Mouse (Mus musculus) cerebellum, adult 2 months (tissue): ENCODE results near the gene Pomt1. TPM values are rescaled to one million over a fixed set of nuclear protein-coding genes. Genes with fewer than 3 reads are reported as not detected.
A peak's percentile ranks its signal among the peaks of the same experiment; 100 is the strongest.
"Not testable (repeated sequence)": the region's sequence is repeated elsewhere in the genome, so short reads cannot be mapped to it uniquely, and the experiment has no call there.

Experiments used
- DNase-seq, 2 experiments: peaks; one replicate each; pipeline ENCODE4 v3.0.0; 2021
- H3K27ac ChIP-seq: fragments of 200-500 bp; 2 replicates; pipeline ENCODE4 v1.5.1; 2012; ENCODE audit warnings: low read length, control low read depth, inconsistent platforms; ENCODE audit not compliant: insufficient read depth
- H3K27me3 ChIP-seq: fragments of 200-500 bp; 2 replicates; pipeline ENCODE4 v1.6.1; 2012; ENCODE audit warnings: inconsistent platforms, mild to moderate bottlenecking, low read length, moderate library complexity; ENCODE audit not compliant: control insufficient read depth, insufficient read depth
- H3K4me1 ChIP-seq: fragments of 200-500 bp; 2 replicates; pipeline ENCODE4 v1.6.1; 2011; ENCODE audit warnings: low read length; ENCODE audit not compliant: control insufficient read depth, insufficient read depth
- H3K4me3 ChIP-seq: fragments of 200-500 bp; replicated peaks from 2 replicates; pipeline ENCODE3; 2011; ENCODE audit warnings: mild to moderate bottlenecking, low read depth, low read length, control low read depth; ENCODE audit not compliant: insufficient read depth
- CTCF ChIP-seq: fragments of 200-500 bp; IDR thresholded peaks from 2 replicates; pipeline ENCODE4 v1.5.1; 2011; ENCODE audit warnings: low read depth, mild to moderate bottlenecking, control low read depth, low read length, moderate library complexity, borderline replicate concordance; ENCODE audit not compliant: insufficient read depth
- POLR2A ChIP-seq: fragments of 200-500 bp; IDR thresholded peaks from 2 replicates; pipeline ENCODE4 v1.6.1; 2011; ENCODE audit warnings: low read length, control low read depth, borderline replicate concordance; ENCODE audit not compliant: insufficient read depth
- WGBS: fragments of 180-500 bp; shearing (Covaris S2); methylation state at CpG from one replicate; pipeline ENCODE4 v1.1.7; 2018; 5-methylcytosine and 5-hydroxymethylcytosine counted together
- polyA plus RNA-seq: library from polyadenylated mRNA; depleted of rRNA; stranded (reverse); fragments of >200 nt; gene quantifications from 2 replicates; pipeline ENCODE4 v1.2.3, GENCODE M21; 2012

Pomt1 gene
- polyA plus RNA-seq, 1 experiment = 23.1 TPM

DNA sequence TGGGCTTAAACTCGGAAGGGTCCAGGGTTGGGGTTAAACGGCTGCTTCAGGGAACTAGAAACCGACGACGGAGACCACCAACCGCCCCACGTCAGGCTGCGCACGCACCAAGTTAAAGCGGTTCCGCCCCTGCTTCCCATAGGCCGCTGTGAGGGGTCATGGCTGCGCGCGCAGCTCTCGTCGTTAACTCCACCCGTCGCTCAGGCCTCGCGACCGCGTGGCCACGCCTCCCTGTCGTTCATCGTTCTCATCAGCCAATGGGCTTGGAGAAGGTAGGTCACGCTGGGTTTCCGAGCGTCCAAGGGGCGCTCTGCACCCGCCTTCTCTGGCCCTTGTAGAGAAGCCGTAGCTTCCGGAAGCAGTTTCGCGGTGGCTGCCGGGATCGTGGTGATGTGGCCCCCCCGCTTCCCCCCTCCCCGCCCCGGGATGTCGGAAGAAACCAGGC is 51.6 kb downstream of the Pomt1 start, which contains the start of gene Swi5:
Gene Swi5, minus strand, starts transcription at position 153 of the 445 bp plus-strand sequence.
- Histone ChIP-seq H3K4me1 (no peaks in the 10 kb centered on the region; the same call in 1 of the 2 replicates), H3K4me3 (peak within 1 kb of the TSS; percentile 78), H3K27me3 (no peaks in the 10 kb centered on the region), H3K27ac (peak within 1 kb of the TSS; percentile 15; the same call in 1 of the 2 replicates)
- TF ChIP-seq CTCF = no peak
- peak; percentile 74 for TF ChIP-seq POLR2A
- peak; percentile 96 to 99 for DNase-seq
- WGBS = under 1% methylated on average over 41 of the region's 41 CpGs

DNA sequence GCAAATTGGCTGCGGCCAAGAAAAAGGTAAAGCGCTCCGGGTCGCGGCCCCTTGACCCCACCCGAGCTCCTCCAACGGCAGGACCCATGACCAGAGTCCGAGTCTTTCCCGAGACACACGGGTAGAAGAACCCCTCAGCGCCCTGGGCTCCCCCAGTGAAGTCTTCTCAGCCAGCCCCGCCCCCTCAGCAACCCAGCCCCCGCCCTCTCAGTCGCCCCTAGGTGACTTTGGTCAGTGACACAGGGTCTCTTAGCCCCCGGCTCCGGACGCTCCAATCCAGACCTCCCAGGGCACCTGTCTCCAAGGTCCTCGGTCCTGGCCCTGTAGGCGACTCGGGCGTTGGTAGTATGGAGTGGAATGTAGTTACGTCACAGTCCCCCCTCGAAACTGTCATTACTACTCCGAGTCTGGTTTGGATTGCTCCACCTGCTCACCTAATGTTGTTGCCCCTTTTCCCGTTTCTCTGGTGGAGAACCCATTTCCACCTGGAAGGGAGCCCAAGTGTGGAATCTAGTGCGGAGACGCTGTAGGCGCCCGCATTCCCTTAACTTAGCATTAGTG is 52.1 kb downstream of the Pomt1 start:
- DNase-seq = no peak
- no peaks in the 10 kb centered on the region for H3K4me1 ChIP-seq
- H3K27ac ChIP-seq = peak overlapping the region; percentile 15; the same call in 1 of the 2 replicates
- no peaks in the 10 kb centered on the region for H3K27me3 ChIP-seq
- no peak for TF ChIP-seq CTCF
- TF ChIP-seq POLR2A = no peak
- under 1% methylated on average over 29 of the region's 29 CpGs for WGBS
- peak overlapping the region; percentile 78 for H3K4me3 ChIP-seq

DNA sequence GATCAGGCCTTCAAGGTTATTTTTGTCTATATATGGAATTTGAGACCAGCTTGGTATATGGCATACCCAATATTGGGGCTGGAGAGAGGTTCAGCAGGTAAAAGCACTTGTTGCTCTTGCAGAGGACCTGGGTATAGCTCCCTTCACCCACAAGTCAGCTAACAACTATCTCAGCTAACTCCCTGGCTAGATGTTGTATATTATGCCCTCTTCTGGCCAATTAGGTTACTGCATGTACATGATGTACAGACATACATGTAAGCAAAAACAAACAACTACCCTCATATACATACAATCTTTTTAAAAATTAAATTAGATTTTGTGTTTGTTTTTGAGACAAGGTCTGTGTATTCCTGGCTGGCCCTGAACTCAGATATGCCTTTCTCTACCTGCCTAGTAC is 53.2 kb downstream of the Pomt1 start:
- Histone ChIP-seq H3K4me3 (no peak overlapping the region), H3K27me3 (no peaks in the 10 kb centered on the region), H3K27ac (no peak overlapping the region), H3K4me1 (peaks cover 6% of the 10 kb centered on the region)
- TF ChIP-seq POLR2A (no peak), CTCF (peak; percentile 23; the same call in 1 of the 2 replicates)
- peak in 1 of 2 experiments; percentile 53 for DNase-seq

DNA sequence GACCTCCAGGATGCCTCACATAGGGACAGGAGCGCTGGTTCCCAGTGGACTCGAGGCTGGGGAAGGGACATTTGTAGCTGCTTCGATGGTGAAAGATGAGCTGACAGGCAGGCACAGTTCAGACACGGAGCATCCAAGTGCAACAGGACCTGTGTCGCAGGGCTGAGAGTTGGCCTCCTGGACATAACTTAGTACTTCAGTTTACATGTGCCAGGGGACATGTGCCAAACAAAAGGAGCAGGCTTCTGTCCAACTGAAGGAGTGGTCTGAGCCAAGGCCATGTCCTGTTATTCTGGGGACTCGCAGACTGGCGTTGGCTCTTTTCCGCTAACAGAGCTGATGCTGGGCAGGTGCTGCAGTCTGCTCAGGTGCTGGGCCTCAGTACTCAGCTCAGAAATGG is 58.0 kb downstream of the Pomt1 start:
- peak; percentile 62 to 81 for DNase-seq
- WGBS = 8% methylated on average over 8 of the region's 8 CpGs
- TF ChIP-seq POLR2A (no peak), CTCF (no peak)

DNA sequence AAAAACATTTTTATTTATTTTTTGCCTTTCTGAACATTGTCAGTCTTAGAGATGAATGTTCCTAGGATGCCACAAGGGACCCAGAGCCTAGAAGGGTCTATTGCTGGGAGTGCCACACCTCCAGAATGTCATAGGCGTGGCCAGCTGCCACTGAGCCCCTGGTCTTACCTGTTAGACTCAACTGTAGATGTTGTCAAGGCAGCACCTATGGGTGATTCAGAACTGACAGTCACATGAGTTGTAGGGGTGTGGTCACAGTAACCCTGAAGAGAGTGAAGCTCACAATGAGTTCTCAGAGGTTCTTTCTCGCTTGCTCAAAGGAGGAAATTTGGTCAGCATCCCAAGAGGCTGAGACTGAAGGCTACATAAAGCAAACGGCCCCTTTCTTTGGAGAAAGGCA is 58.9 kb downstream of the Pomt1 start:
- DNase-seq = no peak
- H3K27me3 ChIP-seq = no peaks in the 10 kb centered on the region
- H3K4me3 ChIP-seq = no peak overlapping the region
- TF ChIP-seq CTCF (no peak), POLR2A (no peak)
- H3K27ac ChIP-seq = no peak overlapping the region
- WGBS = 91% methylated on average over 3 of the region's 3 CpGs
- H3K4me1 ChIP-seq = peaks cover 12% of the 10 kb centered on the region

More for the DNA sequence above, 58.0 kb downstream of the Pomt1 start:
- no peak overlapping the region for H3K27ac ChIP-seq
- no peaks in the 10 kb centered on the region for H3K27me3 ChIP-seq
- H3K4me1 ChIP-seq = peaks cover 12% of the 10 kb centered on the region
- H3K4me3 ChIP-seq = no peak overlapping the region

DNA sequence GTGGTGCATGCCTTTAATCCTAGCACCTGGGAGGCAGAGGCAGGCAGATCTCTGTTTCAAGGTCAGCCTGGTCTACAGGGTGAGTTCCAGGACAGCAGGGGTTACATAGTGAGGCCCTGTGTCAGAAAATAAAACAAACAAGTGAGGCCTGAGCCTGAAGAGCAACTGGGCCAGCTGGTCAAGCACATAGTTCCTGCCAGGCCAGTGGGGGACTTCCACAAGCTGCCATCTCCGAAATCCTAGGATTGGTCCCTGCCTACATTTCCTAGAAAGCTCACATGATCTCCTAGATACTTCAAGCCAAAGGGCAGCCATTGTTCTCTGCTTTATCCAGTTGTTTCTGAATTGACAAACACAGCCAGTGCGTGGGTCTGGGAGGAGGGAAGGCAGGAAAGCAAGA is 59.5 kb downstream of the Pomt1 start:
- peaks cover 12% of the 10 kb centered on the region for H3K4me1 ChIP-seq
- not testable (repeated sequence) for H3K27ac ChIP-seq, H3K27me3 ChIP-seq, H3K4me3 ChIP-seq
- DNase-seq = peak in 1 of 2 experiments; percentile 45
- WGBS = 46% methylated on average over 2 of the region's 2 CpGs

GRCm38 (mm10) chr2:32299469-32299868 is 63.1 kb downstream of the Pomt1 start:
- WGBS = 89% methylated on average over 4 of the region's 4 CpGs
- no peak overlapping the region for H3K27ac ChIP-seq
- no peak overlapping the region for H3K4me3 ChIP-seq
- no peak for TF ChIP-seq POLR2A
- TF ChIP-seq CTCF = no peak
- no peak for DNase-seq
- H3K4me1 ChIP-seq = peaks cover 8% of the 10 kb centered on the region
- H3K27me3 ChIP-seq = no peaks in the 10 kb centered on the region

DNA sequence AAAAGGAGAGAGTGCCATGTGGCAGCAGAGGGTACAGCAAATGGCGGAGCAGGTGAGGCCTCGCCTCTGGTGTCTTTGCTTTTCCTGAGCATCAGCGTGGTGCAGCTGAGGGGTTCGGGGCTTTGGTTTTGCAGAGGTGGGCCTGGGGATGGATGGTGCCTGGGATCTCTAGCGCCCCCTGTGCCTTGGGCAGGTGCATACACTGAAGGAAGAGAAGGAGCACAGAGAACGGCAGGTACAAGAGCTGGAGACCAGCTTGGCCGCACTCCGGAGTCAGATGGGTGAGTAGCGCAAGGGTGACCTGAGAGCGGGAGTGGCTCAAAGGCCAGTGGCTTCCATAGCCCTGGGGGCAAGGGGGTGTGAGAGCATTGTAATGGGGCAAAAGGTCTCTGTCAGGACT is 66.6 kb downstream of the Pomt1 start:
- WGBS = 85% methylated on average over 10 of the region's 10 CpGs
- Histone ChIP-seq H3K4me3 (no peak overlapping the region), H3K27me3 (no peaks in the 10 kb centered on the region), H3K4me1 (peaks cover 5% of the 10 kb centered on the region), H3K27ac (no peak overlapping the region)
- no peak for DNase-seq
- TF ChIP-seq CTCF (no peak), POLR2A (no peak)
